Mouse (Mus musculus) olfactory bulb, adult 2 months (tissue): ENCODE results near the gene Serpina16.

Experiments
- CTCF ChIP-seq: fragments of 200-500 bp; IDR thresholded peaks from 2 replicates; pipeline ENCODE4 v1.5.1; 2012; ENCODE audit warnings: low read depth, mild to moderate bottlenecking, low read length, moderate library complexity; ENCODE audit not compliant: insufficient read depth
- POLR2A ChIP-seq: fragments of 200-500 bp; IDR thresholded peaks from 2 replicates; pipeline ENCODE4 v1.6.1; 2012; ENCODE audit warnings: mild to moderate bottlenecking, low read depth, low read length, moderate library complexity; ENCODE audit not compliant: insufficient read depth

DNA sequence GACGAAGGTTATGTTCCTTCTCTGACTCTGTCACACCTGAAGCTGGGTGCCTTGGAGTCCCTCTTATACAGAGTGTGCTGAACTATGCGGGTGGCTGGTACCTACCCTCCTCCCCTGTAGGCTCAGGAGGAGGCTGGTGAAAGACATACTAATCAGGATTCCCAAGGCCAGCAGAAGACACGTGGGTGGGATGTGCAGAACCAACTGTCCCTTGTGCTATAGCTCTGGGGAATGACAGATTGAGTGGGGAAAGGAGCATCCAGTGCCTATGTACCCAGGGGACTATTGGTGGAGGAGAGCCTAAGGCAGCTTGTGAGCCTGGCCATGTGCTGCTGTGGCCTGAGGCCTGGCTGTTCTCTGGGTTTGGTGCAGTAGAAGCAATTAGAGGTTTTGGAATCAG is 10.1 kb upstream of the Serpina16 start:
- TF ChIP-seq CTCF = no peak
- TF ChIP-seq POLR2A = no peak
